Mouse (Mus musculus): Measurements from ENCODE around the gene Apol11b.
"Not testable (repeated sequence)": the region's sequence is repeated elsewhere in the genome, so short reads cannot be mapped to it uniquely, and the experiment has no call there.

Gene Apol11b

DNA sequence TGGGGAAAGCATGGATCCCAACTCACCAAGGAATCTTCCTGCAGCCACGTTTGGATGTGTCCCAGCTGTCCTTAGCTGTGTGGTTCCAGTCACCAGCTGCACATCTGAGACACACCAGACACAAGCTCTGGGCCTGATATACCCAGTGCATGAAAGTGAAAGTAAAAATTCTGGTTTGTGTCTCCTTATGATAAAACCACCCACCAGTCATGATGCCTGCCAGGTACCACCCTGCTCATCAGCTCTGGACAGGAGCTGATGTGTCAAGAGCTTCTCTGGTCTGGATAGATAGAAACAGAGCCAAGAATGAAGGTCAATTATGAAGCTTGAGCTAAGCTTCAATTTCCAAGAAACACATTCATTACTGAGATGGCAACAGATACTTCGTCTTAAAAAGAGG, at the start of gene Apol11b:
Gene Apol11b (minus strand): TSS at position 111 of the 400 bp plus-strand sequence.
- in situ Hi-C loops (cut with MboI, MseI), result not testable (repeated sequence)

DNA sequence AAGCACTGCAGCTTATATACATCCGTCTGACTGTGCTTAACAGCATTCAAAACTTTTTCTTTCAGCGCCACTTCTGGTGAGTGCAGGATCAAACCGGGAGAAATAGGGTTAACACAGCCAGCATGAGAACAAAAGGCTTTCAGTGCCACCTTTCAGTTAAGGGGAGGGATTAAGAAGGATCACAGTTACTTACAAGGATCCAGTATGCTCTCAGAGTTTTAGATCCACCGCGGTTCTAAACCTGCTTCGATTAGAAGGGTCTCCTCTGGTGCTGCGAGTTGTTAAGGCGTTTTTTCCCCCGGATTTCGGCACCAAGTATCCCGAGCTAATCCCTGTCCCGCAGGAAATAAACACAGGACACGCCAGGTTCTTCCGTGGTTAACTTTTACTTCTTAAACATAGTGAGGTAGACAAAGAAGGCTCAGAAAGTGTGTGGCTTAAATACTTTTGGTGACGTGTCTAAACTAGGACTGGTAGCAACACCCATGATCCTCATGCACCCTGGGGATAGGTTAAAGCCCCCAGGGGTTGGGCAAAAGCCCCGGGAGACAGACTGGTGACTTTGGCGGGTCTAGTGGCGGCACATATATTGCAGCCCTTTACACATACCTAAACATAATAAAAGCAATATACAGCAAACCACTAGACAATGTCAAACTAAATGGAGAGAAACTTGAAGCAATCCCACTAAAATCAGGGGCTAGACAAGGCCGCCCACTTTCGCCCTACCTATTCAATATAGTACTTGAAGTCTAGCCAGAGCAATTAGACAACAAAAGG, 48.6 kb upstream of the Apol11b start:
- in situ Hi-C loops (cut with MboI, MseI), result not testable (repeated sequence)

DNA sequence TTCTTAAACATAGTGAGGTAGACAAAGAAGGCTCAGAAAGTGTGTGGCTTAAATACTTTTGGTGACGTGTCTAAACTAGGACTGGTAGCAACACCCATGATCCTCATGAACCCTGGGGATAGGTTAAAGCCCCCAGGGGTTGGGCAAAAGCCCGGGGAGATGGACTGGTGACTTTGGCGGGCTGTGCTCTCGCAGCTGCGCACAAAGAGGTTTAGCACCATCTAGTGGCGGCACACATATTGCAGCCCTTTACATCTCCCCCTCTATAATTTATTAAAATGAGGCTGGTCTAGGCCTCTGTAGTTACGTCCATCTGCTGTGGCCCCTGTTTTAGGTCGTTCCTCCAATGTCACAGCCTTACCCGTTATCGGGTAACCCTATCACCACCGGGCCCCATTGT, 40.9 kb upstream of the Apol11b start:
- in situ Hi-C loops (cut with MboI, MseI), result not testable (repeated sequence)

DNA sequence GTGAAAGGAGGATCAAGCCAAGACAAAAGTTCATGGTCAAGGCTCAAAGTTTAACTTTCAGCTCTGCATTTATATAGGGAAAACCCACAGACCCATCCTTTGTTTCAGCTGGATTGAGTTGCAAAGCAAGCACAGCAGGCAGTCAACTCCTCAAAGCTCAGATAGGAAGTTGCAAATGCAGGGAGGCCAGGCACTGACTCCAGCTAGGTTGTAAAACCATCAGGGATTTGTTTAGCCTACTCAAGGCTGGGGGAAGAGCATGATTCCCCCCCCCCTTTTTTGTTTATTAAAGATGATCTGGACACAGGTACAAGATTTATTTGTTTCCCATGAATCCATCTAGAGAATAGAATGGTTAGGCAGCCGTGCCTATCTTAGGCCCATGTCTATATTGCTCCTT, 31.0 kb upstream of the Apol11b start:
- in situ Hi-C loops (cut with MboI, MseI), result not testable (repeated sequence)

DNA sequence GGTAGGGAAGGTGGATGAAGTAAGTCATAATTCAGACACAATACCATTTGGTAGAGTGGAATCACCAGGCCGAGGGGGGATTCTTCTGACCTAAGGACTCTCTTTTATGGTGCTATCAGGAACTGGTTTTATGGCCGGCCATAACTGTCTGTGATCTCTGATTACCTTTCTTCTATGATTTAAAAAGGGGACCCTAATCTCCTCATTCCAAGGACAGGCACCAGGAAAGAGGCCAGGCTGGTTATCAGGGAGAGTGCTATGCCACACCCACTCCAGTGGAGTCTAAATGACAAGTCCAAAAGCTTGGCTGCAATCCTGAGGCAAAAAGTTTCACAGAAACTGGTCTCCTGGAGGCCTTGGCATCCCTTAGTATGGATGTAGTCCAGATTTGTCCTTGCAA, 18.8 kb upstream of the Apol11b start:
- in situ Hi-C loops (cut with MboI, MseI), result loop anchor here (5.0 kb wide), 1 partner anchor 190 kb away; no protein-coding TSS in a partner anchor

DNA sequence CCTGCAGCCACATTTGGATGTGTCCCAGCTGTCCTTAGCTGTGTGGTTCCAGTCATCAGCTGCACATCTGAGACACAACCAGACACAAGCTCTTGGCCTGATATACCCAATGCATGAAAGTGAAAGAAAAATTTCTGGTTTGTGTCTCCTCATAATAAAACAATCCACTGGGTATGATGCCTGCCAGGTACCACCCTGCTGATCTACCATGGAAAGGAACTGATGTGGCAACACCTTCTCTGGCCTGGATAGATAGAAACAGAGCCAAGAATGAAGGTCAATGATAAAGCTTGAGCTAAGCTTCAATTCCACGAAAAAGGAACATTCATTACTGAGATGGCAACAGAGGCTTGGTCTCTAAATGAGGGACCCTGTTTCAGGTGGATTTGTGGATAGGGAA, 16.7 kb upstream of the Apol11b start:
- in situ Hi-C loops (cut with MboI, MseI), result loop anchor here (5.0 kb wide), 1 partner anchor 187 kb away; no protein-coding TSS in a partner anchor

DNA sequence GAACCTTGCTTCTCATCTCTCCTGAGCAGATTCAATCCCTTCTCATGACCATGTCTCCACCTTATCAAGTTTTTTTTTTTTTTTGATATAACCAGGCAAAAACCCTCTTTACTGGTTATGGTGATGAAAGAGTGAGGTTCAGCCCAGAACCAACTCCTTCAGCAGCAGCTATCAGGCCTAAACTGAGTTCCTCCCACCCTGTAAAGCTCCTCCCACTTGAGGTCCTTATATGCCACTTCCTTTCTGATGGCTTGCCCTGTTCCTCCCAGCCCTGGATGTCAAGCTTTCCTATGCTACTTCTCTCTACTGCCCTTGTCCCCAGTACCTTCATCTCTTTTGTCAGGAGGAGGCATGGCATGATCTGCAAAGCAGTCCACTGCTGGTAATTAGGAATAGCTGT, 8.1 kb upstream of the Apol11b start:
- in situ Hi-C loops (cut with MboI, MseI), result loop anchor here (5.0 kb wide), 1 partner anchor 159 kb away; no protein-coding TSS in a partner anchor

DNA sequence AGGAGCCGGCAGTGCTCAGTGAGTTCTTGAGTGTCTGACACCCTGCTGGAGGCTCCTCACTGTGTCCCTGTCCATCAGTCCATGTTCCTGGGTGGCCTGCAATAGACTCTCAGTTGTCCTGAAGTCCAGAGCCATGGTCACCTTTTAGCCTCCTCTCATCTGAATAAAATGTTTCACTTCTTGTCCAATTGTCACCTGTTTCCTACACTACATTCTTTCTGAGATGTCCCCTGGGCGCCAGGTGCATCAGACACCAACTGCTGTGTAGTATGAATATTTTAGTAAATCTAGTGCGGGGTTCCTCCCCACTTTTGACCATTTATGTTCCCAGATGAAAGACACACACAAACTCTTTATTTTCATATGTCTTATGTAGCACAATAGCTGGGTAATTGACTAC, 13.3 kb downstream of the Apol11b start:
- in situ Hi-C loops (cut with MboI, MseI), result not testable (repeated sequence)

DNA sequence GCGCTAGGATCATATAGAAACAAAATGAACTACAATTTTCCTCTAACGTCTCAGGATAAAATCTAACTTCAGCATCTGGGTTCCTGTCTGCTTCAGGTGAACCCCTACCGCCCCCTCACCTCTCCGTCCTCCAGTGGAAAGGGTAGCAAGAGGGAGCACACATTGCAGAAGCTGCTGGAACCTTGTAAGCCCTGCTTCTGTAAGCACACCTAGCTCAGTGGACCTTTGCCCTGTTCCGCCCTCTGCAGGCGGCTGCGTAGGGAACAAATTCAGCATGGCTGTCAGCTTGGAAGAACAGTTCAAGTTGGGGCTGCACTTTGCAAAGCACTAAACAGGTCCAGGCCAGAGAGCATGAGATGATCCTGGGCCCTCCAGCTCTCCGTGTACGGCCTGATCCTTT, 14.4 kb downstream of the Apol11b start:
- in situ Hi-C loops (cut with MboI, MseI), result not testable (repeated sequence)

DNA sequence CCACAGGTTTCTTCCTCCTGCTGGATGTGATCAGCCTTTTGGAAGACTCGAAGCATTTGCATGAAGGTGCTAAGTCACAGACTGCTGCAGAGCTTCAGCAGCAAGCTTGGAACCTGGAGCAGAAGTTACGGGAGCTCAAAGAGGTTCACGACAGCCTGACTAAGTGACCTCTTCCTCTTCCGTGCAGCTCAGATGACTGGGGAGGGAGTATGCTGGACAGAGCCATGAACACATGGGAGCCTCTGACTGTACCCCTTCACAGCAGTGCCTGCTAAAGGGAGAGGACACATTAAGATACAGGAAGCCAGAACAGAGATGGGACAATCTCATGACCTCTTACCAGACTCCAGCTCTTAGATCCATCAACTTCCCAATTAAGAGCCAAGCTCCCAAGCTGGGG, 16.6 kb downstream of the Apol11b start:
- in situ Hi-C loops (cut with MboI, MseI), result not testable (repeated sequence)

DNA sequence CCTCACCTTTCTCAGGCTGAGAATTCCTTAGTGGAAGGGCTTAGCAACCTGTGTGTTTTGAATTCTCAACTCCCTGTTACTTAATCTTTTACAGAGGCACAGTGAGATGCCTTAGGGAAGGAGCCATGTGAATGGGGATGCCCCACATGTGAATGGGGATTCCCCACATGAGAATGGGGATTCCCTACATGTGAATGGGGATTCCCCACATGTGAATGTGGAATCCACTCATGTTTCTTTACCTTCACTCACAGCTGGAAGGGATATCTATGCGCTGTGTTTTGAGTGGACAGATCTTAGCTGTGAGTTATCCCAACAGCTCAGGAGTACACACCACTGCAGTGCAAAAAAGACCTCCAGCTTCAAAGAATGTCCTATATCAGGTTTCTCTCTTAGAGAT, 18.4 kb downstream of the Apol11b start:
- in situ Hi-C loops (cut with MboI, MseI), result no loop called here

DNA sequence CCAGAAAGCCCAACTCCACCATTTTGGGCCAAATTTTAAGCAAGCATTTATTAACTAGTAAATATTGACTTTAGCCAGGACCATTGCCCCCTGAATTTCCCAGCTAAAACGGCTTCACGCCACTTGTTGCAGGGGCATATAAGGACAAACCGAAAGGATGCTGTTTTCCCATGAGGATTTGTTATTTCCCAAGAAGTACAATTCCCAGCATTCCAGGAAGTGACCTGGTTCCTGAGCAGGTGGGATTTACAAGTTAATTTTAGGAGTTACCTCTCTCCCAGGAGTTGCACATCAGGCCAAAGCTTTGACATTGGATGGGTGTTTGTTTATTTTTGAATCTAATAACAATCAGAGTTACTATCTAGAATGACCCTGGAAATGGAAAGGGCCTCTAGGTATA, 37.0 kb downstream of the Apol11b start:
- in situ Hi-C loops (cut with MboI, MseI), result no loop called here

DNA sequence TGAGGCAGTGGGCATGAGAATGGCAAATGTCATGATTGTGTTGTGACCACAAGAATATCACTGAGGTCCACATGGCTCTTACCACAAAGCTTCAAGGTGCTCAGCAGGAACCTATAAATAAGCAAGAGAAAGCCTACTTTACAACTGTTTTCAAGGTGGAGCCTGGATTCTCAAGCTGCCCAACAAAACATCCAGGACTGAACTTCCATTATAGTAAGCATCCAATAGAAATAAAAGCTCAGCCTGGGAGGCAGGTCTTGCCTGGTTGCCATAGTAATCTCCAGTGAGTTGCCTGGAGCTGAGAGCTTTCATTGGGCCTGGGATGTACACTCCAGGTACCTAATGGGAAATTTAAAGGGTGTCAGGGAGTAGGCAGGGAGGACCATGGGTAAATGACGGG, 44.1 kb downstream of the Apol11b start, which contains the start of gene Gm36245:
Gene Gm36245 (plus strand): TSS at position 301 of the 400 bp plus-strand sequence.
- in situ Hi-C loops (cut with MboI, MseI), result no loop called here

DNA sequence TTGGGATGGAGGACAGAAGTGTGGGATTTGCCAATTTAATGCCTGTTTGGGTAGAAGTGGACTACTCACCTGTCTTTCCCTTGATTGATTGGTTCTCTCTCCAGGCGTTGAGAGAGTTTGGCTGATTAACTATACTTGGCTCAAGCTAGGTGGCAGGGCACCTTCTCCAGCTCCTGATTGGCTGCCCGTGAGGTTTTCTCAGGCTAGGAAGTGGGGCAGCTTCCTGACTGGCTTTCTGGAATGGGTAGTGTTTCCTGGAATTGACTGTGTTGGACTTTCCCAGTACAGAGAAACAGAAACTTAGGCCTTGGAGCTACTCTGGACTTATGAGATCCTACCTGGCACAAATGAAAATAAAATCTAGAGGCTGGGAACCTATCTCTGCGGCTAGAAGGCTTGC, 44.7 kb downstream of the Apol11b start:
- in situ Hi-C loops (cut with MboI, MseI), result no loop called here

DNA sequence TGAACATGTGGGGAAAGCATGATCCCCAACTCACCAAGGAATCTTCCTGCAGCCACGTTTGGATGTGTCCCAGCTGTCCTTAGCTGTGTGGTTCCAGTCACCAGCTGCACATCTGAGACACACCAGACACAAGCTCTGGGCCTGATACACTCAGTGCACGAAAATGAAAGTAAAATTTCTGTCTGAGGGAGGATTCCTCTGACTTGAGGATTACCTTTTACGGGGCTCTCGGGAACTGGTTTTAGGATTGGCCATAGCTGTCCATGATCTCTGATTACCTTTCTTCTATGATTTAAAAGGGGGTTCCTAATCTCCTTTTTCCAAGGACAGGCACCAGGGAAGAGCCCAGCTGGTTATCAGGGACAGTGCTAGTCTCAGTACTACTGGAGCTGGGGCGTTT, 47.1 kb downstream of the Apol11b start, which contains the start of gene Apol10b:
Gene Apol10b (minus strand): TSS at position 165 of the 400 bp plus-strand sequence.
- in situ Hi-C loops (cut with MboI, MseI), result no loop called here

DNA sequence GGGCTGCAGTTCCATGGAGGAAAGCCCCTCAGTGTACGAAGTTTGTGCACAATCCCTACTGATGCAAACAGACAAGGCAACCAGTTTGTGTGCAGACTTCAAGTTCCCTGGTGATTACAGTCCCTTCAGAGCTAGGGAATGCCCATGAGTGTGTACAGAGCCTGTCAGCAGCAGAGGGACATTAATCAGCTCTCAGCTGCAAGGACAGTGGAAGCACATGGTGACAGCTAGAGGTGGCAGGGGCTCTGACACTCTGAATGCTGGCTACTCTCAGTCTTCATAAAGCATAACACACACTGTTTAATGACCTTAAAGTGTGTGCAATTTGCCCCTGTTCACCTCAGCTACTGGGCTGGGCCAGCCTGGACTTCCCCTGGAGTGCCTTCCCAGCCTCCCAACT, 49.5 kb downstream of the Apol11b start:
- in situ Hi-C loops (cut with MboI, MseI), result no loop called here

DNA sequence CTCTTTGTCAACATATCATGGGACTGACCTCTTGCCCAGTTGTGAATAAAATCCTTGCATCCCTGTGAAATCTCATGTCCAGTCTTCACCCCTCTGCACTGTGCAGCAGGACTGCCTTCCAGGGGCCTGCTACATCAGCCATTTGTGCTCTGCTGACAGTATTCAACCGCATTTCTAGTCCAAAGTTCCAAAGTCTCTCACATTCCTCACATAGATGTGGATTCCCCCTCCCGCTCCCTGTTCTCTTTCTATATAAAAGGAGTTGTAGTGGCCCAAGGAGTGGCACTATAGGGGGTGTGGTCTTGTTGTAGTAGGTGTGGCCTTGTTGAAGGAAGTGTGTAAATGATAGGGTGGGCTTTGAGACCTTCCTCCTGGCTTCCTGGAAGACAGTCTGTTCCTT, 52.2 kb downstream of the Apol11b start:
- in situ Hi-C loops (cut with MboI, MseI), result no loop called here

DNA sequence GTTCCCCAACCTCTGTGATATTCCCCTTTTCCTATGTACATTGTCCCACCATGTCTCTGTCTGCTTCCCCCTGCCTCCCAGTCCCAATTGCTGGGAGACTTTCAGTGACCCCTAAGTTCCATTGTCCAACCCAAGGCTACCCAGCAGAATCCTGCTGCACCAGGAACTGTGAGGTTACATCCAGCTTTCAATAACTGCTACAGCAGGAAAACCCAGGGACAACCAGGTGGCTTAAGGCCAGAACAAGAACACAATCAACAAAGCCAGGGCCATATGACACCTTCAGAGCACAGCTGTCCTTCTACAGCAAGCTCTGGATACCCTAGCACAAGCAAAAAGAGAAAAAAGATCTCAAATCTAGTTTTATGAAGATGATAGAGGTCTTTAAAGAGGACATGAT, 54.1 kb downstream of the Apol11b start:
- in situ Hi-C loops (cut with MboI, MseI), result no loop called here

DNA sequence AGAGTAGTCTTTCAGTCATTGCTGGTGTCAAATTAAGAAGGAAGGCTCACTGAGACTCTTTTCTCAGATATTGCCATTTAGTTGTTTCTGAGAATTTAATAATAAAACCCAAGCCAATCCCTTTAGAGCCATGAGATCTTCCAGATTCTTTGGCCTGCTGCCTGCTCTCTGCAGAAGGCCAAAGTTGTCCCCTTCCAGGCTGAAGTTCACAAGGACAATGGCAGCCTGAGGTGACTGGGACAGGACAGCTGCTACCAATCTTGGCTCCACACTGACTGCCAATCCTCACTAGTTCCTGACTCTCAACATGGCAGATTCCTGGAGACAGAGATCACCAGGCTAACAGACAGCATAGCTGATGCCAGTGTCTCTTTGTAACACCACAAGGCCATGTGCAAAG, 56.1 kb downstream of the Apol11b start:
- in situ Hi-C loops (cut with MboI, MseI), result no loop called here
